Mouse (Mus musculus) embryonic facial prominence, embryonic 15.5 days (tissue): Measurements from ENCODE around the gene Cdon. TPM values are rescaled to one million over a fixed set of nuclear protein-coding genes. Genes with fewer than 3 reads are reported as not detected.

ENCODE experiments used
- ATAC-seq: fragments of 200-750 bp; cut with Nextera tagmentation; 2 replicates; pipeline ENCODE4 v1.8.0; 2017; ENCODE audit warnings: low read depth, moderate TSS enrichment; ENCODE audit not compliant: insufficient number of reproducible peaks, low FRiP score, low TSS enrichment
- H3K27ac ChIP-seq: fragments of 300-500 bp; sonication (generic); replicated peaks from 2 replicates; pipeline ENCODE4 v1.5.1; 2015; ENCODE audit warnings: mild to moderate bottlenecking, inconsistent platforms
- H3K27me3 ChIP-seq: fragments of 300-500 bp; sonication (generic); 2 replicates; pipeline ENCODE4 v1.6.1; 2015; ENCODE audit warnings: inconsistent platforms
- H3K36me3 ChIP-seq: fragments of 300-500 bp; sonication (generic); 2 replicates; pipeline ENCODE4 v1.6.1; 2015; ENCODE audit warnings: mild to moderate bottlenecking, inconsistent platforms
- H3K4me1 ChIP-seq: fragments of 300-500 bp; sonication (generic); 2 replicates; pipeline ENCODE4 v1.6.1; 2015; ENCODE audit warnings: inconsistent platforms
- H3K4me2 ChIP-seq: fragments of 300-500 bp; sonication (generic); replicated peaks from 2 replicates; pipeline ENCODE4 v1.6.1; 2015; ENCODE audit warnings: mild to moderate bottlenecking, inconsistent platforms
- H3K4me3 ChIP-seq: fragments of 300-500 bp; sonication (generic); replicated peaks from 2 replicates; pipeline ENCODE4 v1.5.1; 2015; ENCODE audit warnings: mild to moderate bottlenecking, inconsistent platforms
- H3K9ac ChIP-seq: fragments of 300-500 bp; sonication (generic); 2 replicates; pipeline ENCODE4 v1.6.1; 2015; ENCODE audit warnings: inconsistent platforms
- H3K9me3 ChIP-seq: fragments of 300-500 bp; sonication (generic); replicated peaks from 2 replicates; pipeline ENCODE4 v1.6.1; 2016; ENCODE audit warnings: inconsistent platforms
- WGBS: fragments of 180-500 bp; shearing (Covaris S2); methylation state at CpG from one replicate; pipeline ENCODE4 v1.1.7; 2015; 5-methylcytosine and 5-hydroxymethylcytosine counted together
- polyA plus RNA-seq: library from polyadenylated mRNA; unstranded; fragments of >200 nt; fragmentation: Nextera tagmentation; extraction: Ambion mirVana; gene quantifications from 2 replicates; pipeline ENCODE4 v1.2.1, GENCODE M21; 2015

Gene Cdon
- polyA plus RNA-seq, 1 experiment from 2014 or later: 15.3 TPM

DNA sequence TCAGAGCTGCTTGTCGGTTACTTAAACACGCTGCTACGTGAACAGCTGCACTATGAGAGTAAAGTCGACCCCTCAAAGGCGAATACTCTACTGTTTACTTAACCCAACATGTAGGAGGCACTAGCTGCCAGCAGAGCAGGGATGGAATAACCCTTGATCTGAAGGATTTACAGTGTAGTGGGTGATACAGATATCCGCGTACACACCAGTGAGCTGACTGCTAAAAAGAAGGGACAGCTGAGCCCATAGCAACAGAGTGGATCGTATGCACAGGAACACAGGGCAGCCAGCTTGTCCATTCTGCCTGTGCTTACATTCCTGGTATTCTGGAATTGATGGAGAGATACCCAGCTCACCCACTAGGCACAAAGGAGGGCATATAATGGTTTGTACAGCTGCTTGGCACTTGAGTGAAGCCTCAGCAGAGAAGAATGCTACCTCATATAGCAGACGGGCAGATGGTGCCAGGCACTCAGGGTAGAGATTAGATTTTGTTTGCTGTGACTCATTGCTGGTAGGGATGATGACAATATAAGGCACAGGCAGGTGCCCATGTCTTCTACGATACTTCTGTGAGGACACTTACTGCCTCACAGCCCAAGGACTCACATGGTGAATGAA lies 53.3 kb downstream of the Cdon start:
- no peaks in the 10 kb centered on the region for H3K9me3 ChIP-seq
- H3K4me1 ChIP-seq: no peaks in the 10 kb centered on the region
- peaks cover 72% of the 10 kb centered on the region for H3K36me3 ChIP-seq
- no peak overlapping the region for H3K4me2 ChIP-seq
- no peak overlapping the region for H3K4me3 ChIP-seq
- H3K9ac ChIP-seq: no peak overlapping the region
- WGBS: 88% methylated on average over 10 of the region's 10 CpGs
- H3K27ac ChIP-seq: no peak overlapping the region
- ATAC-seq: no peak
- no peaks in the 10 kb centered on the region for H3K27me3 ChIP-seq

DNA sequence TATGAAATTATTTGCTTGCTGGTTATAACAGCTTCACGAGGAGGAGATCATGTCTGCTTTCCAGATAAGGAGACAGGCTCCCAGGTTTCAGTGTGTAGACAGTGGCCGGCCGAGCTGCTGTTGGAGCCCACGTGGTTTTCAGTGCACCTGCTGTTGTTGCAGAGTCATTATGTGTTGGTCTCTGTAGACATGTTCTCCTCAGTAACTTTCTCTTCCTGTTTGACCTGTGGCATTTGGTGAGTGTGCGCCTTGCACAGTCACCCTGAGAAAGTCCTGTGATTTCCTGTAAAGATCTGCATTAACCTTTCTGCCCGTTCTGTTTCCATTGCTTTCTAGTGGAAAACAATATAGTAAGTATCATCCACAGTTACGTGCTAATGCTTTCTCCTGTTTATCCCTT lies 54.5 kb downstream of the Cdon start:
- peaks cover 72% of the 10 kb centered on the region for H3K36me3 ChIP-seq
- H3K9ac ChIP-seq: no peak overlapping the region
- H3K4me1 ChIP-seq: no peaks in the 10 kb centered on the region
- H3K27ac ChIP-seq: no peak overlapping the region
- no peaks in the 10 kb centered on the region for H3K9me3 ChIP-seq
- no peak overlapping the region for H3K4me3 ChIP-seq
- no peak for ATAC-seq
- no peaks in the 10 kb centered on the region for H3K27me3 ChIP-seq
- H3K4me2 ChIP-seq: no peak overlapping the region
- WGBS: 89% methylated on average over 7 of the region's 7 CpGs

DNA sequence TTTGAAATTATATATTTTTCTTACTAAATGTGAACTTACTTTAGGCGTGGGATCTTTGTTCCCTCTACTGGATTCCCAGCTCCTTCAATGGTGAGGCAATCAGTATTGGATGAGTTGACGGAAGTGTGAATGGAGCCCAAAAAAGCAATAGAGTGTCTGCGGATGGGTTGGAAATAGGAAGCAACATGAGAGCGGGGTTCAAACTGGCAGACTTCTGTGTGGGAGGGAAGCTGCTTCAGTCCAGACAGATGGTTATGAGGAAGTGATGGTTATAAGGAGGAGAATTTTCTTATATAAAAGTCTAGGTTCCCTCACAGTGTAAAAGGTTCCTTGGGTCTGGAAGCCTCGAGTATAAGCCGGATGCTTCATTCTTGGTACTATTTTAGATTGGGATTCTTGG lies 58.5 kb downstream of the Cdon start:
- Histone ChIP-seq H3K36me3 (peaks cover 65% of the 10 kb centered on the region), H3K4me2 (no peak overlapping the region), H3K9me3 (no peaks in the 10 kb centered on the region), H3K27me3 (no peaks in the 10 kb centered on the region), H3K4me3 (no peak overlapping the region), H3K27ac (no peak overlapping the region), H3K4me1 (no peaks in the 10 kb centered on the region), H3K9ac (no peak overlapping the region)
- ATAC-seq: no peak
- 90% methylated on average over 6 of the region's 6 CpGs for WGBS

DNA sequence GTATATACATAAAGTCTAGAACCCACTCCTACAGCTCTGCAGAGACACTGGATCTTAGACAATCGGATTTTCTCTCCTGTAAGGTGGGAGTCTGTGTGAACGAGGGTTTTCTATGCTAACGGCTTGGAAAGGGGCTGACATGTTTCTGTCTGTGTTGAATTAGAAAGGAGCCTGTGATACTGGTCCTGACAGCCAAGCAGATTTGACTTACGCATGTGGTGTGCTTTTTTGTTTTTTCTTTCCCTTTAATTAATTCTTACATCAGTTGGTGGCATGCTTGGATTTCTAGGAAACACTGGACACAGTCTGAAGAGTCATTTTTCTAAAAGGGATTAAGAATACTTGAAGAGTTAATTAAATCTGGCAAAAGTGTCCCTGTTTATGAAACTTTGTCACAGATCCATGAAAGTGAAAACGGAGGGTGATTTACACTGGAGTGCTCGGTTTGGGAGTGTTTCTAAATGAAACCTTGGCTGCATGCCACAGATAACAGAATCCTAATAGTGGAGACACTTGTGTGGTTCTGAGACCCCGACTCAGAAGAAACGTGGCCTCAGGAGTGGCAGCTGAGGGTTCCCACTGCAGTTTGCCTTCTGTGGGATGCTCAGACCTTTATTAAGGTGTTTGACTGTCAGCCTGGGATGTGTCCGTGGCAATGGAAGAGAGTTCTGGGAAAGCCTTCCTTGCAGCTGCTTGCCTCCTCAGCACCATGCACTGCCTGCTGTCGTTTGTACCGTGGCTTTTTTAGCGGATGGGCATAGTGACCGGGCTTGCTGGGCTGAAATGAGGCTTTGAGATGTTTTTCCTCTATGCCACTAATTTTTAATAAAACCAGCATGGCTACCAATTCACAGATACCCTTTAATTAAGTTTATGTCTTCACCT lies 61.3 kb downstream of the Cdon start:
- no peak overlapping the region for H3K27ac ChIP-seq
- ATAC-seq: no peak
- H3K4me2 ChIP-seq: no peak overlapping the region
- no peak overlapping the region for H3K4me3 ChIP-seq
- WGBS: 65% methylated on average over 13 of the region's 13 CpGs
- H3K9ac ChIP-seq: no peak overlapping the region
- no peaks in the 10 kb centered on the region for H3K9me3 ChIP-seq
- peaks cover 72% of the 10 kb centered on the region for H3K36me3 ChIP-seq
- H3K4me1 ChIP-seq: no peaks in the 10 kb centered on the region
- no peaks in the 10 kb centered on the region for H3K27me3 ChIP-seq

DNA sequence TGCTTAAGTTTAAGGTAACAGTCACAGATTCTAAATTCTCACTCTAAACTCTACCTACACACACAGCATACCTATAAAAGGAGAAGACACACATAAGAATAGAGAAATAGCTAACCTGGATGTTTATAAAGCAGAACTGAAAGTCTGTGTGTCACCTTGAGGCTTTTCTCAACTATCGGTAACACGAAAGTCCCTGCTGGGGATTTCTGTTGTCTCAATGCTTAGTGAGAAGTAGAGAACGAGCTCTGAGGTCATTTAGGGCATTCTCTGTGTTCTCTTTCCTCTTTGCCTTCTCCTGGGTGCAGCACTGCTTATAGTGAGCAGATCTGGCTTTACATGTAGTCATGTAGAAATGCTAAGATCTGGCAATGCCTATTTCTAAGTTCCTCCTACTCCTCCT lies 63.0 kb downstream of the Cdon start:
- no peak for ATAC-seq

DNA sequence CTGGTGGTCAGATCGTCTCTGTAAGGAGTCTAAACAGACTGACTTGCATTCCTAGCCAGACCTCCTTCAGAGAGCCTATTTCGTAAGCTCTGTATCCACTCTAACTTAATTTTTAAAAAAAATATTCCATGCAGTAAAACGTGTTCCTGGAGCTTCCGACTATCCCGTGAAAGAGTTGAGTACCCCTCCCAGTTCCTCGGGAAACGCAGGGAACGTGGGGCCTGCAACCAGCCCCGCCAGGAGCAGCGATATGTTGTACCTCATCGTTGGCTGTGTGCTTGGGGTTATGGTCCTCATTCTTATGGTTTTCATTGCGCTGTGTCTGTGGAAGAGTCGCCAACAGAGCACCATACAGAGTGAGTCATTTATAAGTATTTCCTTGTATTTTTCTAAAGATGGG lies 65.7 kb downstream of the Cdon start:
- peaks cover 75% of the 10 kb centered on the region for H3K36me3 ChIP-seq
- no peaks in the 10 kb centered on the region for H3K4me1 ChIP-seq
- no peak for ATAC-seq
- no peak overlapping the region for H3K4me3 ChIP-seq
- WGBS: 71% methylated on average over 13 of the region's 13 CpGs
- no peaks in the 10 kb centered on the region for H3K27me3 ChIP-seq
- H3K9me3 ChIP-seq: no peaks in the 10 kb centered on the region
- H3K9ac ChIP-seq: no peak overlapping the region
- H3K4me2 ChIP-seq: no peak overlapping the region
- H3K27ac ChIP-seq: no peak overlapping the region; the same call in 1 of the 2 replicates

More for the DNA sequence above, 63.0 kb downstream of the Cdon start:
- H3K4me2 ChIP-seq: no peak overlapping the region
- H3K9me3 ChIP-seq: no peaks in the 10 kb centered on the region
- no peaks in the 10 kb centered on the region for H3K4me1 ChIP-seq
- WGBS: 81% methylated on average over 3 of the region's 3 CpGs
- no peaks in the 10 kb centered on the region for H3K27me3 ChIP-seq
- no peak overlapping the region for H3K9ac ChIP-seq
- H3K4me3 ChIP-seq: no peak overlapping the region
- H3K27ac ChIP-seq: no peak overlapping the region
- H3K36me3 ChIP-seq: peaks cover 73% of the 10 kb centered on the region

DNA sequence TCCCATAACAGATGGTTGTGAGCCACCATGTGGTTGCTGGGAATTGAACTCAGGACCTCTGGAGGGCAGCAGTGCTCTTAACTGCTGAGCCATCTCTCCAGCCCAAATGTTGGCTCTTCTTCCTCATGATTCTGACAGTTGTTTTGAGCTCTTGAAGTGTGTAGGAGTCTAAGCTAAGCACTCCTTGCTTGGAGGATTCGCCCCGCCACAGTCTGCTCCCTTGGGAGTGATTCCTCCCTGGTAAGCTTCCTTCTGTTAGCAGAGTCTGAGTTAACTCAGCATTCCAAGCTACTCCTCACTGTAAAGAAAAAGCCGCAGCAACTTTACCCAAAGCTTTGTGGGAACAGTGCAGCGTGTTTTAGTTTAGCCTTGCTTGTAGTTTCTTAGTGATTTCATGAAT lies 67.6 kb downstream of the Cdon start:
- H3K4me3 ChIP-seq: no peak overlapping the region
- peak overlapping the region; percentile 12; the same call in 1 of the 2 replicates for H3K27ac ChIP-seq
- no peaks in the 10 kb centered on the region; the same call in 1 of the 2 replicates for H3K4me1 ChIP-seq
- no peaks in the 10 kb centered on the region for H3K27me3 ChIP-seq
- WGBS: 71% methylated on average over 4 of the region's 4 CpGs
- no peak for ATAC-seq
- peaks cover 61% of the 10 kb centered on the region for H3K36me3 ChIP-seq
- no peak overlapping the region for H3K4me2 ChIP-seq
- H3K9me3 ChIP-seq: no peaks in the 10 kb centered on the region
- no peak overlapping the region for H3K9ac ChIP-seq

DNA sequence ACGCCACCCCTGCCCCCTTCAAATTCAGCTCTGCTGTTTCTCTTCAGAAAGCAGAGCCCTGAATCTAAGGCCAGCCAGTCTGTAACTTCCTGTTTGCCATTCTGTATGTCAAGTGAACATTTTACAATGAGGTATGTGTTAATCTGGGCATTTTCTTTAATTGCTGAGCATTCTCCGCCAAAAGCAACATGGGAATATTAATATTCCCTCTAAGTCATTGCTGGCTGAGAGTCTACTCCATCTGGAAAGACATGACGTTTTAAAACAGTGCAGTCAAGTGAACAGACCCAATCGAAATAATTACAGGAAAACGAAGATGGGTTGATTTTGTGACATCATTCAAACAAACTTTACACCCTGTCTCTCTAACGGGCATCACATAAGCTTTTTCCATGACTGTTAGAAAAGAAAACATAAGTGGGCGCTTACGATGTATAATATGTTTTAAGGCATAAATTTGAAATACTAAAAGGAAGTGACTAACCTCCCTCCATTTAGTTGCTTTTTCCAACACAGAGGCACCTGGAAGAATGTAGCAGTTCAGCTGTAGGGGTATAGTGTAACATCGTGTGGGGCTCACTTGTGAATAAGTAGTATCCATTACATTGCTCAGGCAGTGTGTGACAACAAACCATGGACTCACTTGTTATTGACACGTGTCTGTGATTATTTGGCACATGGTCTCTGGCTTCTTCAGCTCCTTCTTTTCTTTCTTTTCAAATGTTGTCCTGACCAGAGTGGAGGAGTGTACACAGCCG lies 70.4 kb downstream of the Cdon start:
- Histone ChIP-seq H3K9me3 (no peaks in the 10 kb centered on the region), H3K4me2 (no peak overlapping the region), H3K27ac (no peak overlapping the region), H3K4me3 (no peak overlapping the region), H3K9ac (no peak overlapping the region), H3K36me3 (peaks cover 49% of the 10 kb centered on the region), H3K4me1 (peaks cover 5% of the 10 kb centered on the region; the same call in 1 of the 2 replicates), H3K27me3 (no peaks in the 10 kb centered on the region)
- ATAC-seq: no peak
- WGBS: 68% methylated on average over 11 of the region's 11 CpGs

DNA sequence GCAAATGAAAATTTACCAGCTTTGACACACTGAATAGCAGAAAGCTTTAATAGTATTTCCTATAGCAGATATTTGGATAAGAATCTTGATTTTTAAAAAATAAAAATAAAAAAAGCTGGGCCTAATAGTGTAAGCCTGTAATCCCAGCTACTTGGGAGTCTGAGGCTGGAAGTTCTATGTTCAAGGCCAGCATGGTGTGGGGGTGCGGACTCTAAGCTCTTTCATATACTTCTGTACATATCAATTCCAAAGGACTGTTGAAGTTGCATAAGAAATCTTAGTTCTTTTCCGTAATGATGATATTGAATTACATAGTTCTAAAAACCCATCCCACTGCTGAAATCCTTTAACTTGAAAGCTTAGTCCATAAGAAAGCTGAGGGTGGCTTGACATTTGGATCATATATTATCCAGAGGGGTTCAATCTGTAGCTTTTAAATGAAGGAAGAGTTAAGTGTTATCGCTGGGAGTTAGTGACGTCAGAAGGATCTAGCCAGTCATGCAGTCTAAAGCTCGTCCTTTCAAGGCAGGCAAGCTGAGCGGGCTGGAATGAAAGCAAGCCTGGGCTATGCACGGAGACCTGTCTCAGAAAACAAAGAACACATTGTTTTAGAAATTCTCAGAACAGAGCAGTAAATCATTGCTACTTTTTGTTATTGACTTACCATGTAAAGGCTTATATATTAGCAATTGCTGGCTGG lies 72.3 kb downstream of the Cdon start:
- Histone ChIP-seq H3K9me3 (no peaks in the 10 kb centered on the region), H3K27me3 (no peaks in the 10 kb centered on the region), H3K9ac (no peak overlapping the region), H3K4me1 (peaks cover 5% of the 10 kb centered on the region; the same call in 1 of the 2 replicates), H3K27ac (no peak overlapping the region), H3K4me3 (no peak overlapping the region), H3K36me3 (peaks cover 34% of the 10 kb centered on the region), H3K4me2 (no peak overlapping the region)
- WGBS: 45% methylated on average over 7 of the region's 7 CpGs
- ATAC-seq: no peak

DNA sequence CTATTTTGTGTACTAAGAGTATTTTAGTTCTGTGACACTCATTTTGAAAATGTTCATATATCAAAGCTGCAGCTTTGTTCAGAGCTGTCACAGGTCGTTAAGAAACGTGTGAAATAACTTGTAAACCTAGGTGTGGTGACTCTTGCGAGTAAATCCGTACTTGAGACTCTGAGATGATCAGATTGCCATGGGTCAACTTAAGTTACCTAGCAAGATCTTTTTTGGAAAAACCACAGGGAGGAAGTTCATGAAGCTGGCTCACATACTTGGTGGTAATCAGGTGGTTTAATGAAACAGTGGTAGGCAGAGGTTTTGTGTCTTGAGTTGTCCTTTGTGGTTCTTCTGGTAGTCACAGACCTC lies 72.8 kb downstream of the Cdon start:
- Histone ChIP-seq H3K36me3 (peaks cover 34% of the 10 kb centered on the region), H3K27me3 (no peaks in the 10 kb centered on the region), H3K4me1 (peaks cover 5% of the 10 kb centered on the region; the same call in 1 of the 2 replicates), H3K27ac (no peak overlapping the region), H3K4me2 (no peak overlapping the region), H3K4me3 (no peak overlapping the region), H3K9me3 (no peaks in the 10 kb centered on the region), H3K9ac (no peak overlapping the region)
- ATAC-seq: no peak
- 56% methylated on average over 4 of the region's 4 CpGs for WGBS

DNA sequence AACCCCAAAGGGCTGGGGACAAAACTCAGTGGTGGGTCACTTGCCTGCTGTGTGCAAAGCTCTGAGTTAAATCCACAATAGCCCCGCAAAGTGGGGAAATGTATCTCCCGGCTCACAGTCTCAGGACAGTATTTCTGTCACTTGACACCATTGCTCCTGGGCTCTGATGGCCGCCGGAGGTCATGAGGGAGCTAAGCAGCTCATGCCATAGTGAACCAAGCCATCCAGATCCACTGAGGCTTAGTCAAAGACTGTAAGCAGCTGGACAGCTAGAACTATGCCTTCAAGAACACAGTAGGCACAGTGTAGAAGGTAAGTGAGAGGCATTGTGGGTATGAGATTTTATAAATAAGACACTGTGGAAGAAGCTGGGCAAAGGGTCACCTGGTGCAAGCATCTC lies 74.0 kb downstream of the Cdon start:
- no peak for ATAC-seq
- Histone ChIP-seq H3K4me1 (peaks cover 5% of the 10 kb centered on the region; the same call in 1 of the 2 replicates), H3K4me2 (no peak overlapping the region), H3K27ac (no peak overlapping the region), H3K4me3 (no peak overlapping the region), H3K36me3 (peaks cover 29% of the 10 kb centered on the region; the same call in 1 of the 2 replicates), H3K9me3 (no peaks in the 10 kb centered on the region), H3K9ac (no peak overlapping the region), H3K27me3 (no peaks in the 10 kb centered on the region)
- WGBS: 37% methylated on average over 4 of the region's 4 CpGs
